Mouse (Mus musculus): ENCODE measurements around the gene Rhox3a2.
"Not testable (repeated sequence)": the region's sequence is repeated elsewhere in the genome, so short reads cannot be mapped to it uniquely, and the experiment has no call there.

Rhox3a2 gene

DNA sequence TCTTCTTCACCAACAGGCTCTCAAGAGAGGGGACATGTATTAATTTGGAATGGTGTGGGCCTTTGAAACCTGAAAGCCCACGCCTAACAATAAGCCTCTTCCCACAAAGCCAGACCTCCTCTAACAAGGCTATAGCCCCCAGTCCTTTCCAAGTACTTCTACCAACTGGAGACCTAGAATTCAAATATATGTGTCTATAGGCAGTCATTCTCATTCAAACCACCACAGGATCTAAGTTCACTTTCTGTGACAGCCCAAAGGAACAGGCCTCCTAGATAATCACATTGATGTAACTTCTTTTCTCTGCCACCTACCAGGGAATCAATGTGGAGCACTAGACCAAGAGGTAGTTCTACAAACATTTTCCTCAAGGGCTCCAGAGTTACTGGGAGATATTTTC, at the start of gene Rhox3a2:
TSS of gene Rhox3a2 (plus strand) at position 301 of the 400 bp plus-strand sequence.
- not testable (repeated sequence) for DNase-seq (ENCODE audit: low spot score)

DNA sequence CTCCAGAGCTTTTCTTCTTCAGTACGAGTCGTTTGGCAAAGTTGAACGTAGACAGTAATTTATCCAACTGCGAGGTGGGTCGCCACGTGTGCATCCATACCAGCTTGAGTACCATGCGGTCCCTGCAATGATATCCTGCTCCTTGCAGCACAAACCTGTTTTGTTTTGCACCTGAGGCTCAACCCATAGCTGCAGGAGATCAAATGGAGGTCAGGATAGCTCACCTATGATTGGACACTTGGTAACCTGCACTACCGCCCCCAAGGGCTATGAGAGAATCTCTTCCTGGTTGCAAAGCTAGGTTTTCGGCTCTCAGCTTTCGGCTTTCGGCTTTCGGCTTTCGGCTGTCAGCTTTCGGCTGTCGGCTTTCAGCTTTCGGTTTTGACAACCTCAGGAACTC, 10.7 kb downstream of the Rhox3a2 start, which contains the start of gene Rhox4a2:
TSS of gene Rhox4a2 (plus strand) at position 301 of the 400 bp plus-strand sequence.
- not testable (repeated sequence) for DNase-seq (ENCODE audit: low spot score)

GRCm38 (mm10) chrX:37411767-37412166, 31.9 kb downstream of the Rhox3a2 start, which contains the start of gene Rhox2b:
Gene Rhox2b, plus strand, starts transcription at chrX:37412067.
- not testable (repeated sequence) for DNase-seq (ENCODE audit: low spot score)

- DNase-seq (ENCODE audit: low spot score) = not testable (repeated sequence)
Measured at GRCm38 (mm10) chrX:37432194-37432593, 52.4 kb downstream of the Rhox3a2 start, which contains the start of gene Rhox4b. Gene Rhox4b, plus strand, starts transcription at chrX:37432494.
